Mouse (Mus musculus) T-helper 1 cell (primary cell): ENCODE results near the gene Poldip2.
"Not testable (repeated sequence)": the region's sequence is repeated elsewhere in the genome, so short reads cannot be mapped to it uniquely, and the experiment has no call there.

Experiments used
- in situ Hi-C: fragments of 300-600 bp; cut with MboI, MseI; formaldehyde crosslinking; loops from one replicate; pipeline ENCODE4 v1.15.1; 2025; ENCODE audit warnings: high pct_unique_total_duplicates

Poldip2 gene

DNA sequence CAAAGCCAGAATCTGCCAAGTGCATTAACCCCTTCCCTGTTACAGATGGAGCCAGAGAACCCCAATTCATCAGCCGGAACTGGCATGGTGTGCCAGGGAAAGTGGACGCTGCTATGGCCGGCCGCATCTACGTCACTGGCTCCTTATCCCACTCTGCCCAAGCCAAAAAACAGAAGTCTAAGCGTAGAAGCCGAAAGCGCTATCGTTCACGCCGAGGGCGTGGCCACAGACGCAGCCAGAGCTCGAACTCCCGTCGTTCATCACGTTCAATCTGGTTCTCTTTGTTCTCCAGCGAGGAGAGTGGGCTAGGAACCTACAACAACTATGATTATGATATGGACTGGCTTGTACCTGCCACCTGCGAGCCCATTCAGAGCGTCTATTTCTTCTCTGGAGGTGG lies 10.5 kb upstream of the Poldip2 start:
- in situ Hi-C loops, result loop anchor here (10.0 kb wide), 1 partner anchor 1463 kb away; the partner anchor contains the start of gene Utp6

GRCm38 (mm10) chr11:78502909-78503650 lies 8.9 kb upstream of the Poldip2 start, which contains the start of gene Sebox:
Gene Sebox (plus strand): TSS chr11:78503447.
- in situ Hi-C loops, result loop anchor here (10.0 kb wide), 1 partner anchor 1462 kb away; the partner anchor contains the start of gene Utp6

DNA sequence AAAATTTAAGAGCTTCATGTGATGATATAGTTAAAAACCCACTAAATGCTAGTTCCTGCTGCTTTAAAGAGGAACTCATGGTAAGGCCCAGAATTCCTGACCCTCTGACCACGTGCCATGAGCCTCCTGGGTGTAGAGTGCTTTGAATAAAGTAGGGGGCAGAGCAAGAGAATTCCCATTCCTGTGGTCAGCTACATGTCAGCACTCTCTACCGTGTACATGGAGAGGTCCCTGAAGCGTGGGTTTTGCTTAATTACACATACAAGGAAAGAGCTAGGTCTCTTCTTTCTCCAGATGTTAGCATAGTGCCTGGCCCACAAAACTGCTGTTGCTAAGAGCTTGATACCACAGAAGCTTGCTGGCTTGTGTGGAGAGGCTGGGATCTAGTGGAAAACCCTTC lies 6.6 kb upstream of the Poldip2 start:
- in situ Hi-C loops, result loop anchor here (10.0 kb wide), 1 partner anchor 1459 kb away; the partner anchor contains the start of gene Utp6

- in situ Hi-C loops, result loop anchor here (10.0 kb wide), 1 partner anchor 1456 kb away; the partner anchor contains the start of gene Utp6
Measured at GRCm38 (mm10) chr11:78509148-78509547, 2.8 kb upstream of the Poldip2 start.

- in situ Hi-C loops, result no loop called here
Measured at GRCm38 (mm10) chr11:78513106-78513790, 1.3 kb downstream of the Poldip2 start.

- in situ Hi-C loops, result no loop called here
Measured at GRCm38 (mm10) chr11:78515549-78516325, 3.7 kb downstream of the Poldip2 start.

DNA sequence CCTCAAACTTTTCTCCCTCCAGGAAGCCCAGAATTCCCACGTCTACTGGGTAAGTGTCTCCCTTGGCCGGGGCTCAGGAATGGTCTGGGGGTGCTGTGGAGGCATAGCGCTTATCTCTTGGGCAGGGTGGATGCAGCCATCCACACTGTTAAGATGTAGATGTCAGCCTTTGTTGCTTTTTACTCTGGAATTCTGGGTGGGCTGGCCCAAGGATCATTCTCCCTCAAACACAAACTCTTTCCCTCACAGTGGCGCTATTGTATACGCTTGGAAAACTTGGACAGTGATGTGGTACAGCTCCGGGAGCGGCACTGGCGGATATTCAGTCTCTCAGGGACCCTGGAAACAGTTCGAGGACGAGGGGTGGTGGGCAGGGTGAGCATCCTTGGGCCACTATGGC lies 6.9 kb downstream of the Poldip2 start:
- in situ Hi-C loops, result no loop called here

GRCm38 (mm10) chr11:78521880-78522279 lies 9.9 kb downstream of the Poldip2 start:
- in situ Hi-C loops, result no loop called here

DNA sequence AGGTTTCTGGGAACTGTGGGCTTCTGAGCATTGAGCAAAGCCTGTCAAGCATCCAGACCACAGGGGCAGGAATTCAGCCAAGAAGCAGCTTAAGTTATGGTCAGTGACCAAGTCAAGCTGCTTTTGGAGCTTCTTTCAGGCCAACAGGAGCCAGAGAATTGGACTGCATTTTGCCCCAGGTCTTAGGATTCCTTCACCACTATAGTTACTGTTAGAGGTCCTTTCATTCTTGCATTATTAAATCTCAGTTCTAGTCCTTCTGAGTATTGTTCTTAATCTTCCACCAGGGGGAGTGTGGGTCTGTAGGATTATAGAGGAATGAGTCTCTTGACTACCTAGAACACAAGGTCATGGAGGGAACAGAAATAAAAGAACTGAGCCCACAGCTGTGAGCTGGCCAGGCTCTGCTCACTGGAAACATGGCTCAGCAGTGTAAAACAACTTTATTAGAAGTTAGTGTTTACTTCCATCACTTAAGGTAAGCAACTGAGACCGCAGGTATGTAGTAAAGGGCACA lies 10.5 kb downstream of the Poldip2 start:
- in situ Hi-C loops, result no loop called here

GRCm38 (mm10) chr11:78523241-78523955 lies 11.4 kb downstream of the Poldip2 start:
- in situ Hi-C loops, result no loop called here

- in situ Hi-C loops, result no loop called here
Measured at GRCm38 (mm10) chr11:78524838-78525237, 12.8 kb downstream of the Poldip2 start.

- in situ Hi-C loops, result no loop called here
Measured at GRCm38 (mm10) chr11:78528714-78529113, 16.7 kb downstream of the Poldip2 start.

DNA sequence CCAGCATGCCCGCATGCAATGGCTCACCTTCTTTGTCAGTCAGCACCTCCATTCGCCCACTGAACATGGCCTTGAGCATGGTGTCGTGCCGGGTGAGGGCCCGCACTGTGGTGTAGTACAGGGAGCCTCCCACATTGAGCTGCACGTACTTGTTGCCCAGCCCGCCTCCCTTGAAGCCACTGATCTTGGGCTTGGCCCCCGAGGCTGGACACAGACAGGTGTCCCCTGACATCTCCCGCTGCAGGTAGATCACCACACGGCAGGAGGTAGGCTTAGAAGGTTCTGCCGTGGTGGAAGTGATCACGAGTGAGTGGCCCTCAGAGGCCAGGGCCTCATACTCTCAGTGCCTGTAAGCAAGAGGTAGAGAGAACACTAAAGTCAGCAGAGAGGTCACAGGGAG lies 18.0 kb downstream of the Poldip2 start:
- in situ Hi-C loops, result no loop called here

- in situ Hi-C loops, result no loop called here
Measured at GRCm38 (mm10) chr11:78531046-78531445, 19.1 kb downstream of the Poldip2 start.

- in situ Hi-C loops, result not testable (repeated sequence)
Measured at GRCm38 (mm10) chr11:78531515-78531914, 19.5 kb downstream of the Poldip2 start.

DNA sequence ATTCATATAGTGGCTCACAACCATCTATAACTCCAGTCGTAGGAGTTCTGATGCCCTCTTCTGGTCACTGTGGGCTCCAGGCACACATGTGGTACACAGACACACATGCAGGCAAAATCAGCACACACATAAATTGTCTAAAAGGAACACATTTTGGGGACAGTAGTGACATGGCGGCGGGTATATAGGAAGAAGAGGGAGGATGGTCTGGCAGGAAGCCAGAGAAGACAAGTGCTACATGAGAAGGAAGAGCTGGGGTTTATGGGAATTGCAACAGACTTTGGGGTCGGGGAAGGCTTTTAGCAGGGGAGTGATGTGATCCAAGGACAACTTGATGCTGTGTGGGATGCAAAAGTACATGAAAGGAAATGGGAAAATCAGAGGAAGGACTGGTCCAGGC lies 22.5 kb downstream of the Poldip2 start:
- in situ Hi-C loops, result no loop called here

GRCm38 (mm10) chr11:78535376-78536079 lies 23.5 kb downstream of the Poldip2 start:
- in situ Hi-C loops, result no loop called here

DNA sequence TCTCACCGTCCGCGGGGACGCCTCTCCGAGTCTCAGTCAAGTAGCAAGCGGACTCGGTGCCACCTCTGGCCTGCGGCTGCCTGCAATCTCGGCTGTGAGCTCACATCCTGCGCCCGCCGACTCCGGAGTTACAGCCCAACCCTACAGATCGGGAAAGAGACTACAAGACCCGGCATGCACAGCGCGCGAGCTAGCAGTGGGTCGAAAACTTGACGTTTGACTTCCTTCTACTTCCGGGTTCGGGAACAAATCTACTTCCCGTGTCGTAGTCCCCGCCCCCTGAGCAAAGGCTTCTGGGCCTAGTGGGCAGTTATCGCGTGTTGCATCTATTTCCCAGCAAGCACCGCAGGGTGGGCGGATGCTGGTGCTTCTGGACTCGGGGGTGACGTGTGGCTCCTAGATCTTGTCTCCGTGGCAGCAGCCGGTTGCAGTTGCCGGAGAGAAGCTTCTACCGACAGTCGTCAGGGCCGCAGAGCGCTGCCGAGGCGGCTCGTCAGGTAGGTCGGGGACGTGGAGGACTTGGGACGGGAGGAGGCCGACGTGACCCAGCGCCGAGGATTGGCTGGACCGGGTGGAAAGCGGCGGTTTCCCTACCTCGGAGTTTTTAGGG lies 24.2 kb downstream of the Poldip2 start, which contains the start of the genes Tnfaip1 and Ift20:
Tnfaip1 (minus strand) TSS at position 253 of the 610 bp plus-strand sequence.
Ift20 (plus strand) TSS at position 282 of the 610 bp plus-strand sequence.
- in situ Hi-C loops, result no loop called here

DNA sequence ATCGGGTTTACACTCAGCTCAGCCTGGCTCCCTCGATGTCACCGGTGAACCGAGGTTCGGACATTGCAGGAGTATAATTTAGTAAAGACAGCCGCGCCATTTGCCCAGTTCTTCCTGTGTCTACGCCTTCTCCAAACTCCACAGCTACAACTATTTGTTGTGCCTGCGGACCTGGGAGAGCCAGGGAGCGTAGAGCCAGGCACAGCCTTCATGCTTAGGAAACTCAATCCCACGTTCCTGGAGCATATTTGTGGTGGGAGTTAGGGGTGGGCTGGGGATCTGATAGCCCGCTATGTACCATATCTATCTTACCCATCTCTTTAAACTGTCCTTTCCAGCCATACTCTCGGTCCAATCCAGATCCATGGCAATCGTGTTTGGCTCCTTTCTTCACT lies 24.7 kb downstream of the Poldip2 start:
- in situ Hi-C loops, result no loop called here

DNA sequence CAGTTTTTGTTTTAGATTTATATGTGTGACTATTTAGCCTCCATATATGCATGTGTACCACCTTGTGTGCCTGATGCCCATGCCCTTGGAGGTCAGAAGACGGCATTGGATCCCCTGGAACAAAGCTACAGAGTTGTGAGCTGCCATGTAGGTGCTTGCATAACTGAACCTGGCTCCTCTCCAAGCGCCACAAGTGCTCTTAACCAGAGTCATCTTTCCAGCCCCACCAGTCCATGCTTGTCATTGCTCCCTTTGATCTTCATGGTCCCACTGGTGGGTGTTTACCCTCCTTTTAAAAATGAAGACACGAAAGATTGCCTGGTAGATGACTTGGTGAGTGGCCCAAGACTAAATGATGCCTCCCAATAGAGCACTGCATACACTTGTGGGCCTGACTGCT lies 28.4 kb downstream of the Poldip2 start:
- in situ Hi-C loops, result no loop called here
